Mouse (Mus musculus): ENCODE measurements at regions not wholly inside any gene's neighbourhood (a gene's known extent, or its start where the extent isn't known, plus 50 kb on each side); places are given as distances from the start of the nearest gene placed in this dataset.

- DNase-seq (ENCODE audit: low spot score in 2 of 2): no peak
Observed at GRCm38 (mm10) chr4:97377593-97378542, 194.9 kb upstream of the Gm10192 start.

GRCm38 (mm10) chr4:97360473-97360872 is 177.5 kb upstream of the Gm10192 start:
- no peak for DNase-seq (ENCODE audit: low spot score in 2 of 2)

GRCm38 (mm10) chr4:97357958-97358357 is 175.0 kb upstream of the Gm10192 start:
- DNase-seq (ENCODE audit: low spot score in 2 of 2): no peak

GRCm38 (mm10) chr4:97346799-97347198 is 163.8 kb upstream of the Gm10192 start:
- peak; percentile 17 to 18 for DNase-seq (ENCODE audit: low spot score in 2 of 2)

- DNase-seq (ENCODE audit: low spot score in 2 of 2): no peak
Observed at GRCm38 (mm10) chr4:97344335-97344734, 161.4 kb upstream of the Gm10192 start.

- DNase-seq (ENCODE audit: low spot score in 2 of 2): no peak
Observed at GRCm38 (mm10) chr4:97343378-97343777, 160.4 kb upstream of the Gm10192 start.

Measured in right cerebral cortex, postnatal 10 days (tissue).